Mouse (Mus musculus) spleen, adult 2 months (tissue): ENCODE measurements around the gene Map3k10.
"Not testable (repeated sequence)": the region's sequence is repeated elsewhere in the genome, so short reads cannot be mapped to it uniquely, and the experiment has no call there.

Experiments
- CTCF ChIP-seq: fragments of 200-500 bp; IDR thresholded peaks from 2 replicates; pipeline ENCODE4 v1.5.1; 2011; ENCODE audit warnings: mild to moderate bottlenecking, inconsistent platforms; ENCODE audit not compliant: insufficient read depth, insufficient read length, insufficient replicate concordance; ENCODE audit errors: extremely low read depth
- POLR2A ChIP-seq: fragments of 200-500 bp; IDR thresholded peaks from 2 replicates; pipeline ENCODE4 v1.6.1; 2011; ENCODE audit warnings: low read depth, low read length, inconsistent platforms

DNA sequence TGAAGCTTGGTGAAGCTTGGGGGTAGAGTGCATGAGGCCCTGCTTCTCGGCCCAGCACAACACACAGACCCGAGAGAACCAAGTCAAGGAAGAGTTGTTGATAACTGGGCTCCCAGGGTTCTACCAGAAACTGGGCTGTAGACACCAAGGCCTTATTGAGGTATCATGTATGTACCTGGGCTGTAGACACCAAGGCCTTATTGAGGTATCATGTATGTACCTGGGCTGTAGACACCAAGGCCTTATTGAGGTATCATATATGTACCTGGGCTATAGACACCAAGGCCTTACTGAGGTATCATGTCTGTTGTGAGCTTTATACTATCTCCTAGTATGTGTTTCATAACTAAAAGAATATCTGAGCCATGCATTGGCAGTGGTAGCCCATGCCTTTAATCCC is 39.3 kb downstream of the Map3k10 start:
- TF ChIP-seq POLR2A, CTCF: not testable (repeated sequence)
